10 mouse cellular contexts compared by ENCODE assay signal in the genomic region with DNA sequence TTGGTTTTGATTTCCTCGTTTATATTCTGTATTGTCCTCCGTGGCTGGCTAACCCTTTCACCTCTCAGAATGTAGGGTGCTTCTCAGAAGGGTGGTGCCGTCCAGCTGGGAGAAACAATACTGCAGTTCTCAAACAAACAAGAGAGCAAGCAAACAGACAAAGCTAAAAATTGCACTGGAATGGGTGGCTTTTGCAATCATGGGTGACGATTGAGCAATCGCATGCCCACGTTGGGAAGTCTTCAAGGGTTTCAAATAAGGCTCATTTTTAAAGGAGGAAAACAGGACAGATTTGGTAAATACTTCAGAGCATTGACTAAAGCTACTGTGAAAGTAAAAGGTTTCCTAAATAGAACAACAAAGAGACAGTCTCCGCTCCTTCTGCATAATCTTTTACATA. TPM values are rescaled to one million over a fixed set of nuclear protein-coding genes. Genes with fewer than 3 reads are reported as not detected.
DNase-seq lines count a peak whose midpoint lies in the region; ATAC-seq and TF ChIP-seq lines count a peak whose summit lies in the region.
"Had no signal": no experiment of that assay in that cellular context is flagged by ENCODE, and none has a peak within 500 bp of the region (broad histone marks: within the 10 kb centered on the region; RNA-seq: fewer than 3 reads in every experiment).

No protein-coding gene starts in this region.

- H3K4me1 ChIP-seq in heart, embryonic 16.5 days (ENCODE audit: control insufficient read depth, insufficient read depth, low read length): no peaks in the 10 kb centered on the region
- no peaks in the 10 kb centered on the region for H3K4me1 ChIP-seq in hindbrain, embryonic 10.5 days (replicated peaks)
- H3K4me1 ChIP-seq: megakaryocyte, embryonic 14.5 days had no signal

- H3K36me3 ChIP-seq in heart, embryonic 16.5 days (ENCODE audit: control insufficient read depth, insufficient read depth): no peaks in the 10 kb centered on the region
- H3K36me3 ChIP-seq in hindbrain, embryonic 10.5 days: no peaks in the 10 kb centered on the region

- ATAC-seq in heart, embryonic 16.5 days (replicated peaks; ENCODE audit: extremely low read depth, insufficient read depth, low FRiP score): no peak
- peak; percentile 84 for ATAC-seq in megakaryocyte, adult 5-6 weeks (ENCODE audit: poor library complexity, severe bottlenecking)

- peak; percentile 3 for DNase-seq in adrenal gland, postnatal 14 days
- no peak for DNase-seq in adrenal gland, postnatal 25 days
- no peak for DNase-seq in layer of hippocampus, adult 2 months (ENCODE audit: low spot score in 2 of 2)
- DNase-seq in layer of hippocampus, postnatal 25 days (ENCODE audit: extremely low spot score in 1 of 2, low spot score in 1 of 2): no peak
- DNase-seq in thymus, postnatal 36 days: no peak
- no peak for DNase-seq in hindbrain, embryonic 10.5 days (ENCODE audit: low spot score)
- DNase-seq: kidney, postnatal 36 days had no signal

- 49% methylated on average over 7 of the region's 7 CpGs for WGBS in heart, embryonic 16.5 days
- 51% methylated on average over 7 of the region's 7 CpGs for WGBS in hindbrain, embryonic 10.5 days

- no peak overlapping the region for H3K9ac ChIP-seq in heart, embryonic 16.5 days (ENCODE audit: low read length)

- H3K27me3 ChIP-seq in heart, embryonic 16.5 days (ENCODE audit: control insufficient read depth, insufficient read depth, low read length): no peaks in the 10 kb centered on the region
- H3K27me3 ChIP-seq in hindbrain, embryonic 10.5 days (ENCODE audit: insufficient read depth, poor library complexity, severe bottlenecking): no peaks in the 10 kb centered on the region
- H3K27me3 ChIP-seq: megakaryocyte, embryonic 14.5 days had no signal

- H3K27ac ChIP-seq in layer of hippocampus, adult 2 months: no peak overlapping the region
- H3K27ac ChIP-seq in heart, embryonic 16.5 days (ENCODE audit: low read length): no peak overlapping the region
- H3K27ac ChIP-seq in hindbrain, embryonic 10.5 days: no peak overlapping the region

- H3K4me2 ChIP-seq in heart, embryonic 16.5 days (ENCODE audit: low read depth, low read length): peak overlapping the region; percentile 37

- H3K4me3 ChIP-seq in layer of hippocampus, adult 2 months: 0 out of 2 replicates have a peak overlapping the region, but pooled peaks have one; percentile 5
- H3K4me3 ChIP-seq in heart, embryonic 16.5 days (ENCODE audit: low read length): no peak overlapping the region
- H3K4me3 ChIP-seq in hindbrain, embryonic 10.5 days: no peak overlapping the region
- H3K4me3 ChIP-seq: megakaryocyte, embryonic 14.5 days had no signal

- TF ChIP-seq CTCF in layer of hippocampus, adult 2 months (conservative IDR thresholded peaks at IDR 0.05): no peak

- H3K9me3 ChIP-seq in heart, embryonic 16.5 days (replicated peaks; ENCODE audit: control insufficient read depth, low read length): no peaks in the 10 kb centered on the region
- H3K9me3 ChIP-seq in hindbrain, embryonic 10.5 days: no peaks in the 10 kb centered on the region

RNA-seq across cellular contexts. Expression of gene Dkk2, which starts 18.4 kb away (rescaled TPM):
- total RNA-seq in adrenal gland, postnatal 14 days (2021): 3.5 and 4.7 TPM in 2 replicates
- 1.7 and 2.3 TPM in 2 replicates for total RNA-seq in adrenal gland, postnatal 25 days (2021)
- under 1 TPM; 0.22 to 0.46 TPM for total RNA-seq in layer of hippocampus, adult 2 months (2021)
- under 1 TPM; 0.22 to 0.45 TPM for total RNA-seq in layer of hippocampus, postnatal 25 days (2021)
- 1.8 TPM in 2 replicates for polyA plus RNA-seq in heart, embryonic 16.5 days (2015; fragmentation: Nextera tagmentation; extraction: Ambion mirVana)
- total RNA-seq in megakaryocyte, adult 5-6 weeks (2015): not detected in 2 replicates
- total RNA-seq in megakaryocyte, adult 5-6 weeks (2017): not detected in 2 replicates
- polyA plus RNA-seq in hindbrain, embryonic 10.5 days (2016; fragmentation: Nextera tagmentation; extraction: Ambion mirVana): 6.8 and 9.8 TPM in 2 replicates
